Mouse (Mus musculus) heart, postnatal 0 days (tissue): Measurements from ENCODE around the gene Ramp2. TPM values are rescaled to one million over a fixed set of nuclear protein-coding genes. Genes with fewer than 3 reads are reported as not detected.
A peak's percentile ranks its signal among the peaks of the same experiment; 100 is the strongest.

Source experiments
- ATAC-seq: fragments of 200-750 bp; cut with Nextera tagmentation; 2 replicates; pipeline ENCODE4 v1.8.0; 2017; ENCODE audit warnings: low read depth, moderate number of reproducible peaks, moderate library complexity; ENCODE audit not compliant: insufficient read depth
- DNase-seq: peaks from one replicate; pipeline ENCODE4 v3.0.0-alpha.2; 2016; ENCODE audit warnings: low spot score
- H3K27ac ChIP-seq: fragments of 300-500 bp; sonication (generic); 2 replicates; pipeline ENCODE4 v1.5.1; 2014; ENCODE audit warnings: low read depth, mild to moderate bottlenecking
- H3K27me3 ChIP-seq: fragments of 300-500 bp; sonication (generic); 2 replicates; pipeline ENCODE4 v1.6.1; 2014; ENCODE audit warnings: low read length, mixed read lengths; ENCODE audit not compliant: control insufficient read depth, insufficient read depth
- H3K36me3 ChIP-seq: fragments of 300-500 bp; sonication (generic); replicated peaks from 2 replicates; pipeline ENCODE4 v1.6.1; 2014; ENCODE audit warnings: low read length, mixed read lengths; ENCODE audit not compliant: control insufficient read depth, insufficient read depth
- H3K4me1 ChIP-seq: fragments of 300-500 bp; sonication (generic); 2 replicates; pipeline ENCODE4 v1.6.1; 2014; ENCODE audit warnings: antibody characterized with exemption; ENCODE audit not compliant: control insufficient read depth, insufficient read depth
- H3K4me2 ChIP-seq: fragments of 300-500 bp; sonication (generic); 2 replicates; pipeline ENCODE4 v1.6.1; 2014; ENCODE audit warnings: low read depth, mild to moderate bottlenecking, low read length, moderate library complexity
- H3K4me3 ChIP-seq: fragments of 300-500 bp; sonication (generic); 2 replicates; pipeline ENCODE4 v1.5.1; 2014; ENCODE audit warnings: low read depth, low read length
- H3K9ac ChIP-seq: fragments of 300-500 bp; sonication (generic); replicated peaks from 2 replicates; pipeline ENCODE4 v1.6.1; 2014; ENCODE audit warnings: low read depth, low read length, mixed read lengths
- H3K9me3 ChIP-seq: fragments of 300-500 bp; sonication (generic); replicated peaks from 2 replicates; pipeline ENCODE4 v1.6.1; 2016; ENCODE audit warnings: low read length; ENCODE audit not compliant: control insufficient read depth
- CTCF ChIP-seq: IDR thresholded peaks from 2 replicates; pipeline ENCODE4 v1.5.1; 2016; ENCODE audit warnings: antibody characterized with exemption, control low read depth, low read depth
- EP300 ChIP-seq: IDR thresholded peaks from 2 replicates; pipeline ENCODE4 v1.6.1; 2016; ENCODE audit warnings: antibody characterized with exemption, low read depth
- WGBS: fragments of 180-500 bp; shearing (Covaris S2); extraction: QIAGEN DNeasy Blood & Tissue Kit; methylation state at CpG from one replicate; pipeline ENCODE4 v1.1.7; 2014; 5-methylcytosine and 5-hydroxymethylcytosine counted together
- polyA plus RNA-seq: library from polyadenylated mRNA; unstranded; fragments of >200 nt; fragmentation: Nextera tagmentation; extraction: Ambion mirVana; gene quantifications from 2 replicates; pipeline ENCODE4 v1.2.1, GENCODE M21; 2015
- total RNA-seq: library from RNA; depleted of rRNA; stranded (reverse); fragments of >200 nt; gene quantifications from 2 replicates; pipeline ENCODE4 v1.2.3, GENCODE M21; 2014; ENCODE audit warnings: low replicate concordance

Ramp2 gene
- total and polyA plus RNA-seq, 2 experiments from 2014 or later, result 159 to 182 TPM

DNA sequence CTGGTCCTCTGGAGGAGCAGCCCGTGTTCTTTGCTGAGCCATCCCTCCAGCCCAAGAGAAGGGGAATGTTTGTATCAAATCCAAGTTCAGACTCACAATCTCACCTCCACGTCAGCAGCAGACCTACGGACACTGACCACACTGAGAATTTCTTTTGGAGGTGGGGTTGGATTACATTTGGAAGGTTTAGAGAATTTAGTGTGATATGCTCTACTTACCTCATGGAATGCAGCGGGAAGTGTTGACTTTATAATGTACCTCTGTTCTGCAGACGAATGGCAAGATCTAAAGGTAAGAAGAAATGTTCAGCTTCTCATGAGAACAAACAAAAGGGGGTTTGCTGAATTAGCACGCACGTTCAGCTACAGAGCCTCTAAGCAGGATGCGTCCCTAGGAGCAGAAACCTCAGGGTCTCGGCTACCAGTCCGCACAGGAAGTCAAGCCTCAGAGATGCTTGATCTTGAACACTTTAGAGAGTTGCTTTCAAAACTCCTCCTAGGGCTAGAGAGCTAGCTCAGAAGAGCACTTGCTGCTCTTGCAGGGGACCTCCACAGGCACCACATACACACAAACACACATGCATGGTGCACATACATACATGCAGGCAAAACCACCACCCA, 27.3 kb upstream of the Ramp2 start:
- no peak overlapping the region for H3K4me2 ChIP-seq
- H3K9me3 ChIP-seq, result no peaks in the 10 kb centered on the region
- H3K4me1 ChIP-seq, result no peaks in the 10 kb centered on the region; the same call in 1 of the 2 replicates
- no peaks in the 10 kb centered on the region for H3K27me3 ChIP-seq
- TF ChIP-seq EP300 (no peak), CTCF (no peak)
- DNase-seq (no peak), ATAC-seq (no peak)
- H3K27ac ChIP-seq, result no peak overlapping the region
- H3K36me3 ChIP-seq, result peaks cover 45% of the 10 kb centered on the region
- WGBS, result 77% methylated on average over 10 of the region's 10 CpGs
- H3K4me3 ChIP-seq, result no peak overlapping the region
- H3K9ac ChIP-seq, result no peak overlapping the region

DNA sequence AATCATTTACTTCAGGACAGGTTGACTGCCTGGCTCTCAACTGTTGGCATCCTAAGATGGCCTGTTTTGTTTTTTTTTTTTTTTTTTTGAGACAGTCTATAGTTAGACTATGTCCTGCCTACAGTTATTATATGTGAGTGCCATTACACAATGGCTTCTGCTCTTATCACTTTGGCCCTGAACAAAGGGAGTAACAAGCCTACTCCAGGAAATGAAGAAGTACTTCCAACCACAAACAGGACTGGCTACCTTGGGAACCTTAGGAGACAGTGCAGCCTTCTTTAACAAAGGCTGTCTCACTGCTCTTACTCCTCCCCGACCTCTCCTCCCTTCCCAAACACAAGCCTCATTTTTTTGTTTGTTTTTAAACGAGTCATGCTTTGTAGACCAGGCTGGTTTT, 25.0 kb upstream of the Ramp2 start:
- TF ChIP-seq EP300 (no peak), CTCF (no peak)
- Histone ChIP-seq H3K27me3 (no peaks in the 10 kb centered on the region), H3K9ac (no peak overlapping the region), H3K27ac (peak overlapping the region; percentile 70), H3K4me2 (no peak overlapping the region), H3K36me3 (peaks cover 22% of the 10 kb centered on the region), H3K4me1 (no peaks in the 10 kb centered on the region; the same call in 1 of the 2 replicates), H3K4me3 (no peak overlapping the region), H3K9me3 (no peaks in the 10 kb centered on the region)
- DNase-seq (no peak), ATAC-seq (no peak; the same call in 1 of the 2 replicates)
- WGBS, result 40% methylated on average over 2 of the region's 2 CpGs

DNA sequence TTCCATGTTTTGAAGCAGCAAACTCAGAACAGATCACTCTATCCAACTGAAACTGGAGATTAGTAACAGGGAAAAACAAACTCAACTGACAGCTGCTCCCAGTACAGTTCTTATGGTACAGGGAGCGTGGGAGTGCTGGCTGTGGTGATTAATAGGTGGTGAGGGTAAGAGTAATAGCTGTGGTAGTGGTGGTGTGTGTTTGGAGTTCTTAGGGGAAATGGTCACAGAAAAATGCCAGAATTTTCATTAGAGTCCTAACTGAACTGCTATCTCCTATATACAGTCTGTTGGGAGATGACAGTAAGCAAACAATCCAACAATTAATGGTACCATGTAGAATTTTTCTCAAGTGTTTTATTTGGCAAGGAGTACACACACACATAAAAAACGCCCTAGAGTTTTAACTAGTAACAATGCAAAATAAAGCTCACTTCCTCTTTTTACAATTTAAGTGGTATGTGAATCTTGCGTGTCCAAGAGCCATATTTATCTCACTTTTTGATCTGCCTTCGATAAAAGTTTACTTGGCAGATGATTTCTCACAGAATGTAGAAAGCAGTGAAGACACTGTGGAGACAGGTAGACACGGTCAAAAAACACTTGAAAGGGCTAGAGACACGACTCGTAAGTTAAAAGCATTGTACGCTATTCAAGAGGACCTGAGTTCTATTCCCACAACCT, 24.4 kb upstream of the Ramp2 start:
- Histone ChIP-seq H3K27ac (peak overlapping the region; percentile 70), H3K4me3 (no peak overlapping the region), H3K9ac (no peak overlapping the region), H3K4me2 (no peak overlapping the region), H3K4me1 (no peaks in the 10 kb centered on the region; the same call in 1 of the 2 replicates), H3K27me3 (no peaks in the 10 kb centered on the region), H3K9me3 (no peaks in the 10 kb centered on the region), H3K36me3 (peaks cover 19% of the 10 kb centered on the region)
- ATAC-seq, result 0 out of 2 replicates have a peak, but pooled peaks have one; percentile 20
- DNase-seq, result peak; percentile 17
- 71% methylated on average over 8 of the region's 8 CpGs for WGBS
- TF ChIP-seq CTCF, result no peak
- no peak for TF ChIP-seq EP300

DNA sequence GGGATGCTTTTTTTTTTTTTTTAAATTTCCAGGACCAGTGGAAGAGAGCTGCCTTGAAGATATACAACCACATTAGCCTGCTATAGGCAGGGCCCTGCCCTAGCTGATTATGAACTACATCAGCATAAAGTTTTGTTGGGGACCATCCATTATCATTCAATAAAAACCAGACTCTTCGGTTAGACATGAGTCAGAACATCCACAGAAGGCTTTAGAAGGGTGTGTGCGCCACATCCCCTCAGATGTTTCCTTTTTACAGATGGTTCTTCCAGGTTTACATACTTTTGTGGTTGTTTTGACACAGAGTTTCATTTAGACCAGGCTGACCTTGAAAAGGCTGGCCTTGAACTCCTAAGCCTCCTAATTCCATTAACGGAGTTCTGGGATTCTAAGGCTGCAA, 21.5 kb upstream of the Ramp2 start:
- Histone ChIP-seq H3K9me3 (no peaks in the 10 kb centered on the region), H3K4me3 (no peak overlapping the region), H3K4me1 (no peaks in the 10 kb centered on the region; the same call in 1 of the 2 replicates), H3K27me3 (0 out of 2 replicates have a peak, but pooled peaks cover 3% of the 10 kb centered on the region), H3K27ac (peak overlapping the region; percentile 81; the same call in 1 of the 2 replicates), H3K9ac (no peak overlapping the region), H3K4me2 (no peak overlapping the region), H3K36me3 (no peaks in the 10 kb centered on the region)
- no peak for ATAC-seq
- no peak for DNase-seq
- 73% methylated on average over 3 of the region's 3 CpGs for WGBS
- TF ChIP-seq CTCF (no peak), EP300 (no peak)

DNA sequence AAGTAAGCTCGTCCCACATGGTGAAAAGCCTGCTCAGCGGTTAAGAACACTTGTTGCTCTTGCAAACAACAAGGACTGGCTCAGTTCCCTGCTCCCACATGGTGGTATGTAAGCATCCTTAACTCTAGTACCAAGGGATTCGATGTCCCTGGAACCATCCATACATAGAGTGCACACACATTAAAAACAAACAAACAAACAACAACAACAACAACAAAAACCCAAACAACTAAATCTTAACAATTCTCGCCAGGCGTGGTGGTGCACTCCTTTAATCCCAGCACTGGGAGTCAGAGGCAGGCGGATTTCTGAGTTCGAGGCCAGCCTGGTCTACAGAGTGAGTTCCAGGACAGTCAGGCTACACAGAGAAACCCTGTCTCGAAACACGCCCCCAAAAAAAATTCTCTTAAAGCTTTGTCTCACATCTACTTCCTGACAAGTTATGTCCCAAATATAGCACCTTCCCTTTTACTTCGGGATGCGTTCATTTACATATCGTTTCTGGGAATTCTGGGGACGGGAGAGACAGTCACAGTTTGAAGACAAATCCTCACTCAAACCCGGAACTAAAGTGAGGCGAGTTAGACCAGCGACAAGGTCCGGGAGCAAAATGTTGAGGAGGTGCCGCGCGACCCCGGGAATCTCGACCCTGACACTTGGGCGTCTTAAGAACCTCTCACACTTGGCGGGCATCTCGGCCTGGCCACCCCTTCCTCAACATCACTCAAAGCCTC, 20.3 kb upstream of the Ramp2 start:
- 17% methylated on average over 25 of the region's 25 CpGs for WGBS
- ATAC-seq (no peak), DNase-seq (peak; percentile 8)
- peak overlapping the region; percentile 81 for H3K27ac ChIP-seq
- H3K4me1 ChIP-seq, result no peaks in the 10 kb centered on the region; the same call in 1 of the 2 replicates
- peak overlapping the region; percentile 83 for H3K9ac ChIP-seq
- TF ChIP-seq CTCF (no peak), EP300 (no peak)
- H3K9me3 ChIP-seq, result no peaks in the 10 kb centered on the region
- H3K4me2 ChIP-seq, result peak overlapping the region; percentile 96
- 0 out of 2 replicates have a peak, but pooled peaks cover 3% of the 10 kb centered on the region for H3K27me3 ChIP-seq
- H3K4me3 ChIP-seq, result peak overlapping the region; percentile 89
- H3K36me3 ChIP-seq, result no peaks in the 10 kb centered on the region
